Mouse (Mus musculus): ENCODE measurements around the gene Trnt1.

The Trnt1 gene

DNA sequence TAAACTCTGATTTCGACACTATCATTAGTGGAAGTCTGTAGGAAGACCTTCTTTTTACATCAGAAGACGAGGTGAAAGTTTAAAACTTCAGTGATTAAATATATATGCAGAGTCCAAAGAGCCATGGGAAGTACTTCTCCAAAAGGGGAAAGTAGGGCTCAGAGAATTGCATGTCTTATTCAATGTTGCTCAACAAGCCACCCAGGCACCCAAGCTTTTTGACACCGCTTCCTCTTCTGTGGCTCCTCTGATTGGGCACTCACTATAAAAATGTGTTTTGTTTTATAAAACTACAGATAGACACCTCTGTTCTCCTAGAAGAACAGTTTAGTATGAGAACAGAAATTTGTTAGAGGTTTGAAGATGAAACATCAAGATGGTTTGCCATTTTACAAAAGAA lies 51.0 kb downstream of the Trnt1 start:
- no peaks in the 10 kb centered on the region for H3K36me3 ChIP-seq (ENCODE audit: insufficient read depth, low read length)
- H3K9me3 ChIP-seq (ENCODE audit: low read length) = peaks cover 10% of the 10 kb centered on the region
- H3K4me3 ChIP-seq (replicated peaks; ENCODE audit: low read length) = no peak overlapping the region
- TF ChIP-seq NANOG (IDR thresholded peaks at IDR 0.05; ENCODE audit: borderline replicate concordance, low read length) (no peak), CTCF (conservative IDR thresholded peaks at IDR 0.05; ENCODE audit: low read length) (no peak), POU5F1 (IDR thresholded peaks at IDR 0.05; ENCODE audit: borderline replicate concordance, low read length) (no peak)
- no peaks in the 10 kb centered on the region for H3K27me3 ChIP-seq (ENCODE audit: insufficient read depth, low read length)
- no peaks in the 10 kb centered on the region for H3K4me1 ChIP-seq (replicated peaks; ENCODE audit: low read depth, low read length)

DNA sequence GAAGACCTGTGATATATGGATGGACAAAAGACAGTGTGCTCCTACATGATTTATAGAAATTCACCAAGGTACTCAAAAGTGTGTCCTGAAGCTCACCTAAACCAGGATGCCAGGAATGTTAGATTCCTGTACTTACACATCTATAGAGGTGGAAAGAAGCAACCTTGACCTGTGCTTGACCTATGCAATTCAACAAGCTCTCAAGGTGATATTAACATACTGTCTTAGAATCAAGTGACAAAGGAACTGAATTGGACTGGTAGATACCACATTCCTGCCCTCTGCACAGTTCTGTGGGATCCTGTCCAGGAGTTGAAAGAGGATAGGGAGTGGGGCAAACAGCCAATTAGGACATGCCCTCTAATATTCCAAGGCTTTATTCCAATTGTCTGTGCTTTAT lies 51.6 kb downstream of the Trnt1 start:
- Histone ChIP-seq H3K4me1 (replicated peaks; ENCODE audit: low read depth, low read length) (no peaks in the 10 kb centered on the region), H3K27me3 (ENCODE audit: insufficient read depth, low read length) (no peaks in the 10 kb centered on the region), H3K9me3 (ENCODE audit: low read length) (peaks cover 10% of the 10 kb centered on the region), H3K4me3 (replicated peaks; ENCODE audit: low read length) (no peak overlapping the region), H3K36me3 (ENCODE audit: insufficient read depth, low read length) (no peaks in the 10 kb centered on the region)
- TF ChIP-seq NANOG (IDR thresholded peaks at IDR 0.05; ENCODE audit: borderline replicate concordance, low read length) = no peak
- no peak for TF ChIP-seq CTCF (conservative IDR thresholded peaks at IDR 0.05; ENCODE audit: low read length)

DNA sequence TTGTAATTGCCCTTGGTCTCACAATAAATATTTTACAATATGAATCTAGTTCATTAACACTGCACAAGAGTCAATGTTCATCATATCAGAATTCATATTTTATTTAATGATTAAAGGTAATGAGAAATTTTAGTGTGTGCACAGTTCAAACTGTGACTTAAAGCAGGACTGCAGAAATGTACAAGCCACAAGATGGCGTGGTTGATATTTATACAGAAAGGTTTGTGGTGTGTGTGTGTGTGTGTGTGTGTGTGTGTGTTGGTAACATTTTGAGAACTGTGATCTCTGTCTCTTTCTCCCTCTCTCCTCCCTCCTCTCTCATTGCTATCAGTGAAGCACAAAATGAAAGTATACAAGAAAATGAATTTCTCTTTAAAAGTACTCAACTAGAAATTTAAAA lies 53.4 kb downstream of the Trnt1 start:
- H3K27me3 ChIP-seq (ENCODE audit: insufficient read depth, low read length) = no peaks in the 10 kb centered on the region
- H3K4me3 ChIP-seq (replicated peaks; ENCODE audit: low read length) = no peak overlapping the region
- H3K9me3 ChIP-seq (ENCODE audit: low read length) = peaks cover 10% of the 10 kb centered on the region
- TF ChIP-seq POU5F1 (IDR thresholded peaks at IDR 0.05; ENCODE audit: borderline replicate concordance, low read length) (no peak), NANOG (IDR thresholded peaks at IDR 0.05; ENCODE audit: borderline replicate concordance, low read length) (no peak)
- no peaks in the 10 kb centered on the region for H3K4me1 ChIP-seq (replicated peaks; ENCODE audit: low read depth, low read length)
- H3K36me3 ChIP-seq (ENCODE audit: insufficient read depth, low read length) = no peaks in the 10 kb centered on the region

All from E14TG2a.4 (cell line).